Mouse (Mus musculus): Measurements from ENCODE around the gene Tbr1. TPM values are rescaled to one million over a fixed set of nuclear protein-coding genes. Genes with fewer than 3 reads are reported as not detected.

Tbr1 gene
- total RNA-seq, 2 experiments from 2014 or later, result 0.49 TPM; not detected in 1

DNA sequence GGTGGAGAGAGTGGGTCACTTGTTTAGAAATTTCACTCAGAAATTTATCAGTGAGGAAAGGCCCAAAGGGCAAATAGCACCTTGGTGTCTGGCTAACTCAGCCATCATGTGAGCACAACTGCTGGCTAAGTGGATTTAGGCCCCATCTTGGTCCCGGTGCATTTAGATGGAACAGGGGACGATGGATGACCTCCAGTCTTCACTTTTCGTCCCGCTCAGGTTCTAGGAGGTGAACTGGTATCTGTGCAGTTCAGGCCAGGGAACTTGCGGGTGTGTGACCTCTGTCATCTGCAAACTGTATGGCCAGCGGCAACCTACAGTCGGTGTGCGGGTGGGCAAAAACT is 8.4 kb downstream of the Tbr1 start:
- no peak for ATAC-seq (replicated peaks; ENCODE audit: poor library complexity, severe bottlenecking)

DNA sequence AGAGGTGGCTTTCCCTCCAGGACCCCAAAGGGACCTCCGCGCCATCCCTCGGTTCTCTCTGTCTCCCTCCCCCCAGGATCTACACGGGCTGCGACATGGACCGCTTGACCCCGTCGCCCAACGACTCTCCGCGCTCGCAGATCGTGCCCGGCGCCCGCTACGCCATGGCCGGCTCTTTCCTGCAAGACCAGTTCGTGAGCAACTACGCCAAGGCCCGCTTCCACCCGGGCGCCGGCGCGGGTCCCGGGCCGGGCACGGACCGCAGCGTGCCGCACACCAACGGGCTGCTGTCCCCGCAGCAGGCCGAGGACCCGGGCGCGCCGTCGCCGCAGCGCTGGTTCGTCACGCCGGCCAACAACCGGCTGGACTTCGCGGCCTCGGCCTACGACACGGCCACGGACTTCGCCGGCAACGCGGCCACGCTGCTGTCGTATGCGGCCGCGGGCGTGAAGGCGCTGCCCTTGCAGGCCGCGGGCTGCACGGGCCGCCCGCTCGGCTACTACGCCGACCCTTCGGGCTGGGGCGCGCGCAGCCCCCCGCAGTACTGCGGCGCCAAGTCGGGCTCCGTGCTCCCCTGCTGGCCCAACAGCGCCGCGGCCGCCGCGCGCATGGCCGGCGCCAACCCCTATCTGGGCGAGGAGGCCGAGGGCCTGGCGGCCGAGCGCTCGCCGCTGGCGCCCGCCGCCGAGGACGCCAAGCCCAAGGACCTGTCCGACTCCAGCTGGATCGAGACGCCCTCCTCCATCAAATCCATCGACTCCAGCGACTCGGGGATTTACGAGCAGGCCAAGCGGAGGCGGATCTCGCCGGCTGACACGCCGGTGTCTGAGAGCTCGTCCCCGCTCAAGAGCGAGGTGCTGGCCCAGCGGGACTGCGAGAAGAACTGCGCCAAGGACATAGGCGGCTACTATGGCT is 9.0 kb downstream of the Tbr1 start:
- peak; percentile 52 for ATAC-seq (replicated peaks; ENCODE audit: poor library complexity, severe bottlenecking)

DNA sequence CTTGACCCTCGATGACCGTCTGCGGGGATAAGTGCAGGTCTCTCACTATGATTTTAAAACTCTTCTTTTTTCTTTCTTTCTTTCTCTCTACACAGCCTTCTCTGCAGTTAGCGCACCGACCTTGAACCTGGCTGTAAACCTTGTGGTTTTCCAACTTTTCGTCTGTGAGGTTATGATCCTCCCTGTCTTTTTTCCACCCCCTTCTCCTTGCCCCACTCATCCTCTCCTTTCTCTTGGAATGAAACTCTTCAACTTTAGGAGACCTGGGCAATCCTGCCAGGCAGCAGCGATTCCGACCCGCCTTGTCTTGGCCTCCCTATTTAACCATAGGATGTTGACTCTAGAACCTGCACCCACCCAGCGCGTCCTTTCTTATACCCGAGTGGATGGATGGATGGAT is 9.8 kb downstream of the Tbr1 start:
- no peak for ATAC-seq (replicated peaks; ENCODE audit: poor library complexity, severe bottlenecking)

DNA sequence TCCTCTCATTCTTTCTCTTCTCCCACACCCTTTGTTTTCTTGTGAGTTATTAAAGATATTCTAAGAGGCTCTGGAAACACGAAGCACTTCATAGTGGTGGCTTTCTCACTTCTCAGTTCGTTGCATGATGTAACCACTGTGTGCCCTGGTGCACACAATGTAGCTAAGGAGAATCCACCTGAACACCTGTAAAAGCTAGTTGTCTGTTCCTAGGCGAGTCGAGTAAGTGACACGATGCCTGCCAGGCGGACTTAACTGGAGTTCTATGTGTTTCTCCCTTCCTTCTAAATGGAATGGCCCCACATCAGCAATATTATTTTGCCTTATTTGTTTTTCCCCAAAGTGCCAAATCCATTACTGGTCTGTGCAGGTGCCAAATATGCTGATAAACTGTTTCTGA is 10.4 kb downstream of the Tbr1 start:
- ATAC-seq (replicated peaks; ENCODE audit: poor library complexity, severe bottlenecking), result no peak

GRCm38 (mm10) chr2:61813521-61813920 is 10.8 kb downstream of the Tbr1 start:
- ATAC-seq (replicated peaks; ENCODE audit: poor library complexity, severe bottlenecking), result no peak

DNA sequence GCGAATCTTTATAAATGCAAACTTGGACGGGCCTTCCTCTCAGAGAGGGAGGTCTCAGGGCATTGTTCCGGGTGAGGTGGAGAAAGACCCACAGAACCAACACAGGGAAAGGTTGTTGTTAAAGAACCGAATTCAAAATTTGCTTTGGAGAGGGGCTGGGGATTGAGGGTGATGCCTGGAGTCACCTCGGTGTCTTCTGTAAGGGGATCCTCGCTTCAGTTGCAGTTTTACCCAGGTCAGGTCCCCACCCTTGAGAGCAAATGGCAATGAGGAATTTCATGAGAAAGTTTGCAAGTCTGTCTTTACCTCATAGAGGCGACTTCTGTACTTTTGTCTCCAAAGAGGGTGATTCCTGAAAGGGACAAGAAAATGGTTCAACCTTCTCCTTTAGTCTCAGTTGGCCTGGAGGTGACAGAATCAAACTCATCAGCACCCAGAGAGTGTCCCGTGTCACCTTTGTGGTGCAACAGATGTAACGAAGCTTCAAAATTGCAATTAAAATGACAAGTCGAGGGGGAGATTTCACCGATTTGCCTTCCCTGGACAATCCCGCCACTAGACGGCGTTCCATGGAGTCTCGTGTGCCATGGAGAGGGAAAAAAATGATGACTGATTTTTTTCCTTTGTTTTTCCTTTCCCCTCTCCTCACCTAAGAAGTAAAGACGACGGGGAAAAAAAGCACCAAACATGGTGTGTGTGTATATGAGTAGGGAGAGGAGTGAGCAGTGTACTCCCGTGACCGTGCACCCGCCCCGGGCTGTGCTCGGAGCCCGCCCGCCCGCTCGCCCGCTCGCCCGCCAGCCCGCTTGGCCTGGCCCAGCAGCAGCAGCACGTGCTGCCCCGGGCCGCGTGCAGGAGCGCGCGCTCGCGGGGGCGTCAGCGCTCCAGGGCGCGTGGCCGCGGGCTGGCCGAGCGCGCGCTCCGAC is 12.1 kb downstream of the Tbr1 start:
- peak; percentile 17 for ATAC-seq (replicated peaks; ENCODE audit: poor library complexity, severe bottlenecking)

DNA sequence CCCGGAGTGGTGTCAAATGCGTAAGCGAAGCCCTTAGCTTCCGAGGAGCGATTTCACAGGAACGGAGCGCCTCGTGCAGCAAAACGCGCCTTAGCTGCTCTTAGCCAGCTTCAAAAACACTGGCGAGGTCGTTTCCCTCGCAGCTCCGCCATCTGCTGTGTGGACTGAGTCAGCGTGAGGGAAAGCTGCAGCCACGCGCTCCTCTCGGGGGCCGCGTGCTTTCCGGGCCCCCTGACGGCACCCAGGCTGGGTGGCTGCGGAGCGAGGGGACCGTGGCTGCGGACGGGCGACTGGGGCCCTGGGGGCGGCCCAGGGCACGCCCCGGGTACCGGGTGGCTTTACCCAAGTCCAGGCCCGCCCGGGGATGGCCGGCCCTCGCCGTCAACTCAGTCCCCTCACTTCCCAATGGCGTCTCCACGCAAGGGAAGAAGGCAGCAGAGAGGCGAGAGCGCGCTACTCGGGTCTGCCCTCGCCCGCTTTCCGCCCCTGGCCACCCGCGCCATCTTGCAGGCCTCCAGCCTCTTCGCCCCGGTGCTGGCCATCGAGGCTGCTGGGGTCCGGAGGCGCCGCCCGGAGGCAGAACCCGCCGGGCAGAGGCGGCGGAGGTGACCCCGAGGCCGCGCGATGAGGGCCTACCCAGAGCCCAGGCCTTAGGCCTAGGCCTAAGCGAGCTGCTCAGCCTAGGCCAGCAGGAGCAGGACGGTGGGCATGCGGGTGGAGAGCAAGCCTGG is 13.0 kb downstream of the Tbr1 start:
- ATAC-seq (replicated peaks; ENCODE audit: poor library complexity, severe bottlenecking), result peak; percentile 7; the same call in 1 of the 2 replicates

- ATAC-seq (replicated peaks; ENCODE audit: poor library complexity, severe bottlenecking), result no peak
These were observed 15.5 kb downstream of the Tbr1 start for GRCm38 (mm10) chr2:61818197-61818596.

DNA sequence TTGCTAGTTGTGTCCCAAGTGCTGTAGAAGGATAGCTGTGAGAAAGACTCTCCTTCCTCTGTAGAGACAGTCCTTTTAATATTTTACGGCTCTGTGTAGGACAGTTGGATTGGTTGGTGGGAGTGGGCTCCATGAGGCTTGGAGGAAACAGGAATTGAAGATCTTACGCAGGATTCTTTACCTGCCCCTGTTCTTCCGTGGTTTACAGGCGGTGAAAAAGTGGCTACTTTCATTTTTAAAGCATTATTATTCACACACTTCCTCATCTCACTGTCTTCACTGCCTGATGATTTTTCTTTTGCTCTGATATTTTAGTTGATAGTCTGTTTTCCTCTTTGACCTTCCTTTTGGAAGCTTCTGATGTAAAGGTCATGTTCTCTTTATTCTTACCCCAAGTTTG is 17.5 kb downstream of the Tbr1 start:
- peak; percentile 63 for ATAC-seq (replicated peaks; ENCODE audit: poor library complexity, severe bottlenecking)

DNA sequence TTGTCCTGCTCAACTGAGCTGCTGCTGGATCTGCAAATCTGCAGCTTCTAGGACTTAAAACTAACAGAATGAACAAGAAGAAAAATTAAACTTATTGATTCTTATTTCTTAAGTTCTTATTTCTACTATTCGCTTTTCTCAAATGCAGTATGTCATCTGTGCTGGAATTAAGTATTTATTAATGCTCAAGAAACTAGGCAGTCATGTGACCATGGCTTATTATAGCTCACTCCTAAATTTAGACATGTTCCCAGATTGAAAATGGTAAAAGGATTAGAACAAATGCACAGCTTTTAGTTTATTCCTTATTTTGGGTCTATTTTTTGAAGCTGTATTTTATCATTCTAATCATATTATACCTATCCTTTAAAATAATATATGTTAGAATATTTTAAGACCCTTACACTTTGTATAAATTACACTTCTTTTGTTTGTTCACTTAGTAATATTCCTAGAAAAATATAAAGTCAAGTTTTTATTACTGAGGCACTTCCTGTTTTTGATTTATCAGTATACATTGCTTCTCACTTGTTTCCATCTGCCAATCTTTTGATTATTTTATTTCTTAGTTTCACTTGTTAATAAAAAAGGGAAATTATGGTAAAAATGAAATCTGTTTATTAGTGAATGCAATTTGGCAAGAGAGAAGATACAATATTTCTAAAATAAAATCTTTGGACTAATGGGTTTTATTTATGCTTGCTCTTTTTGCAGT is 20.9 kb downstream of the Tbr1 start:
- ATAC-seq (replicated peaks; ENCODE audit: poor library complexity, severe bottlenecking), result no peak

GRCm38 (mm10) chr2:61837243-61837806 is 34.6 kb downstream of the Tbr1 start:
- no peak for ATAC-seq (replicated peaks; ENCODE audit: poor library complexity, severe bottlenecking)

Other genes starting within 250 kb of the Tbr1 start
- gene Tank, start 224.3 kb upstream of the Tbr1 start, total RNA-seq (2014; fragmentation: Nextera tagmentation), result 96.4 and 107 TPM in 2 replicates
- 77.2 and 87.8 TPM in 2 replicates for gene Tank, start 224.3 kb upstream of the Tbr1 start, total RNA-seq (2017)
- gene Psmd14, start 91.2 kb upstream of the Tbr1 start, total RNA-seq (2014; fragmentation: Nextera tagmentation), result 149 and 152 TPM in 2 replicates
- gene Psmd14, start 91.2 kb upstream of the Tbr1 start, total RNA-seq (2017), result 214 TPM in 2 replicates
- not detected in 2 replicates for gene Slc4a10, start 243.5 kb downstream of the Tbr1 start, total RNA-seq (2014; fragmentation: Nextera tagmentation)
- not detected in 2 replicates for gene Slc4a10, start 243.5 kb downstream of the Tbr1 start, total RNA-seq (2017)